Mouse (Mus musculus) heart, adult 2 months (tissue): ENCODE measurements around the gene Hmgxb4.

Experiments
- CTCF ChIP-seq: fragments of 200-600 bp; IDR thresholded peaks from 2 replicates; pipeline ENCODE4 v1.8.1; 2022; ENCODE audit warnings: antibody characterized with exemption, mild to moderate bottlenecking, moderate library complexity
- EP300 ChIP-seq: fragments of 200-500 bp; IDR thresholded peaks from 2 replicates; pipeline ENCODE4 v1.6.1; 2011; ENCODE audit warnings: low read depth, low read length, control low read depth; ENCODE audit not compliant: insufficient read depth
- POLR2A ChIP-seq: fragments of 200-500 bp; IDR thresholded peaks from 2 replicates; pipeline ENCODE4 v1.6.1; 2011; ENCODE audit warnings: mild to moderate bottlenecking, low read depth, low read length, control low read depth; ENCODE audit not compliant: insufficient read depth

GRCm38 (mm10) chr8:74971636-74972035 is 21.5 kb upstream of the Hmgxb4 start:
- TF ChIP-seq CTCF (no peak), POLR2A (no peak), EP300 (no peak)
